Mouse (Mus musculus) T-helper 17 cell (primary cell): ENCODE measurements around the gene Set.
"Not testable (repeated sequence)": the region's sequence is repeated elsewhere in the genome, so short reads cannot be mapped to it uniquely, and the experiment has no call there.

Source experiments
- in situ Hi-C, 2 experiments: fragments of 300-600 bp; cut with MboI, MseI; formaldehyde crosslinking; loops; 1 replicate in 1 of 2; 2 replicates in 1 of 2; pipeline ENCODE4 v1.15.1; 2025; ENCODE audit warnings: high pct_unique_total_duplicates in 2 of 2

Set gene

DNA sequence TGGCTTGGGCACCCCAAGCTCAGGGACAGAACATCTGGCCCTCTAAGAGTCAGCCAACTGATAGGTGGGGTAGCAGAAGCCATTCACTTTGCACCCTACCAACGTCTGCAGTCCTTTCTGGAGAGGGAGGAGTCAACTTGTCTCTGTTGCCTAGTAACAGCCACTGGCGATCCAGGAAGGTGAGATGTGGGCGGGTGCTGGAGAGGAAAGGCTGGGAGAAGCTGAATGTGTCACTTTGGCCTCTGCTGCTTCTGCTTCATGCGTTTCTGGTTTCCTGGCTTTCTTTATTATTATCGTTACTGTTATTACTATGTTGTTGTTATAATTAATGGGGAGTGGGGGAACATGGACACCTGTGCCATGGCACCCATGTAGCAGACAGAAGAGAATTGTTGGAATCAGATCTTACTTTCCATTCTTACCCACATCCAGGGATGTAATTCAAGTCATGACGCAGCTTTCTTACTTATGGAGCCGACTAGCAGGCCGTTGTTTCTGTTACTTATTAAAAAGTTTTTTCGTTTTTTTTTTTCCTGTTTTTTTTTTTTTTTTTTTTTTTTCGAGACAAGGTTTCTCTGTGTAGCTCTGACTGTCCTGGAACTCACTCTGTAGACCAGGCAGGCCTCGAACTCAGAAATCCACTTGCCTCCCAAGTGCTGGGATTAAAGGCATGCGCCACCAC, at the start of gene Set:
Set (plus strand) TSS at position 156 of the 682 bp plus-strand sequence.
- in situ Hi-C loops = no loop called here

DNA sequence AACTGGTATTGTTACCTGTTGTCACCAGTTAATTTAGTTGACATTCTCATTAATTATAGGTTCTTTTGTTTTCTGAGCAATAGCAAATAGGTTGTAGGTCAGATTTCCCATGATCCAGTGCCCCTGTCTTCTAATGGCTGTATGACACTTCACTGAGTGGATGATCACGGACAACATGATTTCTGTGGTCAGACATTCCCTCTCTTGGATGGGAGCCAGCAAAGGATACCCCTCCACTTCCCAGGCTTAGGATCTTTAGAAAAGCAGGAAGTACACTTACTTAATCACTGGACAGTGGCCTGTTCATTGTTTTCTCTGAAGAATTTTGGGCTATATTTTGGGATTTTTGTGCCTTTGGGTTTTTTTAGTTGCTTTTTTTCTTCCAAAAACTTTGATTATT, 48.1 kb upstream of the Set start:
- in situ Hi-C loops = loop anchor here in 1 of 2 experiments (10.0 kb wide), 2 partner anchors 824 to 1144 kb away; no protein-coding TSS in a partner anchor

DNA sequence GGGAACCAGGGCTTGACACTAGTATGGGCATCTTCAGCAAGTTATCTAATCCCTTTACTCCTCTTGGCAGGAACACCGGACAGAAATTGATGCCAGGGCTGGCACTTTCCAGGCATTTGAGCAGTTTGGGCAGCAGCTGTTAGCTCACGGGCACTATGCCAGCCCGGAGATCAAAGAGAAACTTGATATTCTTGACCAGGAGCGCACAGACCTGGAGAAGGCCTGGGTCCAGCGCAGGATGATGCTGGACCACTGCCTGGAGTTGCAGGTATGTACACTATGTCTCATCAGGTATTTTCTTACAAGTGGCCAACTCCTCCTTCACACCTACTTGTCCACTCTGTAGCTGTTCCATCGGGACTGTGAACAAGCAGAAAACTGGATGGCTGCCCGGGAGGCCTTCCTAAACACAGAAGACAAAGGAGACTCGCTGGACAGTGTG, 46.3 kb upstream of the Set start:
- in situ Hi-C loops = loop anchor here (10.0 kb wide), 2 partner anchors 846 to 856 kb away; no protein-coding TSS in a partner anchor

DNA sequence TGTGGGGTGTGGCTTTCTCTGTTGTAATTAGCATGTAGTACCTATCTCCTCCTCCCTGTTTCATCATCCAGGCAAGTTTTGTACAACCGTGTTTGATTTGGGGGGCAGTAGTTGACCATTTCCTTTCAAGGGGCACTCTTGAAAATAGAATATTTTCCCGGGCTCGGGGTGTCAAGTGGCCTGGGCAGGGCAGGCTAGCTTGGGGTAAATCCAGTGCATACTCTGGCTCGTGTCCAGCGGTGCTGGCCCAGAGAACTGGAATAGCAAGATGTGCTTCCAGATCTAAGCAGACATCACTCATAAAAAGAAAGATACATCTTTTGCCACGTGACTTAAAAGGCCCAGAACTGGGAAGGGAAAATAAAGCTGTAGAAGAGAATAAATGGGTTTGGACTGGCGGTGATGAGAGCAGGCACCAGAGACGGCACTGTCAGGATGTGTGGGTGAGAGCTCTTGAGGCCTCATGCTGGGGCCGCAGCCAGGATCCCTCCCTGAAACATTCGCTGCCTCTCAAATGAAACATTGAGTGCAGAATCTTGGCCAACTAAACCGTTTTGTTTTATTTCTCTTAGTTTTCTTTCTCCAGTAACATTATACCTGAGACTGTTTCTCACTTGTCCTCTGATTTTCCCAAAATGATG, 42.7 kb upstream of the Set start:
- in situ Hi-C loops = loop anchor here (10.0 kb wide), 2 partner anchors 850 to 860 kb away; no protein-coding TSS in a partner anchor

DNA sequence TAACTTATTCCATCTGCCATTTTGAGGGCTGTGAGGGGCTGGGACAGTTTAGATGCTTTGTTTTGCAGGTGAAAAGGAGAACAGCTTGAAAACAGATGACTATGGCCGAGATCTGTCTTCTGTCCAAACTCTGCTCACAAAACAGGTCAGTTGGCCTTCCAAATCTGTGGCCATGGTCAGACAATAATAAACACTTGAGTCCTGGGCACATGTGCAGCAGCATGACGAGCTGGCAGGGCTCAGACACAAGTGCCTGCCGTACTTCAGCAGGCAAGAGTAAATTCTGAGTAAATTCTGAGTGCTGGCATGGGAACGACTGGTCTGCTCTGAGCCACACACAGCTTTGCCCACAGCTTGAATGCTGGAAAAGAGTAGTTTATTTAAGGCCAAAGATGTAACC, 31.7 kb upstream of the Set start:
- in situ Hi-C loops = loop anchor here in 1 of 2 experiments (10.0 kb wide), 1 partner anchor 881 kb away; no protein-coding TSS in a partner anchor

DNA sequence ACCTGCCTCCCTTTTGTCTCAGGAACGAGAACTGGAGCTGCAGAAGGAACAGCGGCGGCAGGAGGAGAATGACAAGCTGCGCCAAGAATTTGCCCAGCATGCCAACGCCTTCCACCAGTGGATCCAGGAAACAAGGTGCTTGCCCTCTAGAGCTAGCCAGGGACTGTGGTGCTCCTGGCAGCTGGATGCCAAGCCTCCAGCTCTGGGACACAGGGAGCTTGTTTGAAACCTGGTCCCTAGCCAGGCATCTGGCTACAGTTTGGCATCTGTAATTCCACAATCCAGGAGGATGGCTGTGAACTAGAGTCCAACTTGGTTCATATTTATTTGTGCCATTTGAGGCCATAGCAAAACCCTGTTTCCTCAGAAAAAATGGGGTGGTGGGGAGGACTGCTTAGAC, 30.2 kb upstream of the Set start:
- in situ Hi-C loops = loop anchor here in 1 of 2 experiments (10.0 kb wide), 1 partner anchor 882 kb away; no protein-coding TSS in a partner anchor

DNA sequence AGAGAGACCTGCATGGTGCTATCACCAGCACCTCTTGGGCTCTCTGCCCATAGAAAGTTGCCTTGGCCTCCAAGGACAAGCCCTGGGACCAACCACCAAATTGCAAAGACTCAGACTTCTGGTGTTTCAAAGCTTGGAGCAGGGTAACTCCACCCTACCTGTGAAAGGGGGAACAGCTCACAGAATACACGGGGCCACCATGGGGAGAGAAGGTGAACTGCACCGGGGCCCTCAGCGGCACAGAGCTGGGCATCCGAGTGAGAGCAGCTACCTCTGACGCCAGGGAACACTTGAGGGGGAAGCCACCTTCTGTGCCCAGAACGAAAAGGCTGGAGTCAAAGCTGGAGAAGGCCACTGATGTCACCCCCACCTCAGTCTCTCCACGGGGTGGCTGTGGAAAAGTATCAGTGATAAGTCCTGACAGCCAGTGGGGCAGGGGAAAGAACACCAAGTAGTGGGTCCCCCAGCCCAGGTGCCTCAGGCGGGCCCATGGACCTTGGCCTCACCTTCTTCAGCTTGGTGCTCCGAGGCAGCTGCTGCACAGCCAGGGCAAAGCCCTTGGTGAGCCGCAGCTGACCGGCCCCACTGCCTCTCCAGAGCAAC, 24.8 kb upstream of the Set start:
- in situ Hi-C loops = no loop called here

DNA sequence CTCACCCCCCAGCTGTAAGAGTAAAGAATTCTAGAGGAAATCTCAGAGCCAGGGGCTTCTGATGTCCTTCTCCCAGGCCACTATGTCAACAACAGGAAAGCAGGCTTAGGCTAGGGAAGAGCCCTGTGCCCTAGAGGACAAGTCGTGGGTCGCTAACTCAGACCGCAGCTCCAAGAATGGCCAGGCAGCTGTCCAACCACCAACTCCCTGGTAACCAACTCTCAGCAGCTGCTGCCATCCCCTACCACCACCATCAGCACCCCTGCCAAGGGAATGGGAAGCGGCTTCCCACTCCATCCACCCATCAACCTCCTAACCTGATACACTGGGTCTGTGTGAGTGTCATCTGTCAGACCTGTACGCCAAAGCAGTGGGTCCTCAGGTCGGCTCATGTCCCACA, 24.2 kb upstream of the Set start:
- in situ Hi-C loops = no loop called here

DNA sequence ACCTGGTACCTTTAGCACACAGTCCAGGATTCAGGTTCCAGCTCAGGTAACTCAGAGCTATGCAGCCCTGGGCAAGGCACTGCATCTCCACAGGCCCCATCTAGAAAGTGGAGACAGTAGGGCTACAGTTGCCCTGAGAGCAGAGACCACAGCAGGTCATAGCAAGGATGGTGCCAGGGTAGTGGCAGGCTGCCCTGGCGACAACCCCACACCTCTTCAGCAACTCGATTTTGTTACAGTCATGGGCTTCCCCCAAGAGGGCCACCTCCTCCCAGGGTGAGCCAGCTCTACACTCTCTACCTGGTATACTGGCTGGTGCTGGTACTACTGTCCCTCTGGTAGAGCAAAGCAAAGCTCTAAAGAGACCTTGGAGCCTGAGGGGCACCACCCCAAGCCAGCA, 19.4 kb upstream of the Set start:
- in situ Hi-C loops = no loop called here

DNA sequence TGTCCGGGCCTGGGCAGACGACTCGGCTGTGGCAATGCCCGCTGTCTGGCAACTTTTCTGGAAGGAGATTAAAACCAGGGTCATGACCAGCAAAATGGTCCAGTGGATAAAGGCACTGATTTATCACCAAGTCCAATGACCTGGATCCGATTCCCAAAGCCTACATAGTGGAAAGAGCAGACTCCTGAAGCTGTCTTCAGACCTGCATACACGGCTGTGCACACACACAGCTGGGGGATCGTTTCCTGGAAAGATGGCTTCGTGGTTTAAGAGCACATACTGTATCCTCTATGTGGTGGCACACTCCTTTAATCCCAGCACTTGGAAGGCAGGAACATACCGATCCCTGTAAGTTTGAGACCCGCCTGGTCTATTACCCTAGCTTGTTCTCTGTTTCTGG, 18.8 kb upstream of the Set start:
- in situ Hi-C loops = no loop called here

DNA sequence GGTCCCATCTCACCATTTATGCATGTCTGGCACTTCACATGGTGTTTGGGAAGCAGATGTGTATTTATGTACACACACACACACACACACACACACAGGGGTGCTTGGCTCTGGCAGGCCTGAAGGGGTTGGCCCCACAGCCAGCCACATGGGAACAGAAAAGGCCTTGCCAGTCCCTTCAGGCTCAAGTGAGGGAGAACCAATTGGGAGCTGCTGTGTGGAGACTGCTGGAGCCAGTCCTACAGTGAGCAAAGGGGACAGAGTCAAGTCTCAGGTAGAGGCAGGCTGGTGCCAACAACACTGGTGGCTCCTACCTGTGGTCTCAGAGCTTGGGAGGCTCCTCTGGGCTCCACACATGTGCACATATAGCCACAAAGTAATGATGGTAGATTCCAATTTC, 17.5 kb upstream of the Set start:
- in situ Hi-C loops = loop anchor here in 1 of 2 experiments (5.0 to 10.0 kb wide), 2 partner anchors 58 to 765 kb away; partner anchors contain the start of genes 1700001O22Rik and Ntmt1

DNA sequence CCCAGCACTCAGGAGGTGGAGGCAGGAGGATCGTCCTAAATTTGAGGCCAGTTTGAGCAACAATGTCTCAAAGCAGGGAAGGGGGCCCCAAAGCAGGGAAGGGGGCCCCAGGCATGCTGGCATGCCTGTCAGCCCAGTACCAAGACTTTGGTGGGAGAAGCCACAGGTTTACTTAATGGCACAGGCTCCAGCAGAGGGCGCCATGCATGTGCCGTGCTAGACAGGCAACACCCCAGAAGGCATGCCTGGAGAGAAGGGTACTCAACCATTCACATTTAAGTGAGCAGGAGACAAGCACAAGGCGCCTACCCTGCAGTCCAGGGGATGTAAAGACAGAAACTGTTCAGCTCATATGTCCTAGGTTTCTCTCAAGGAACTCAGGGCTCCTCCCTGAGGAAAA, 14.7 kb upstream of the Set start:
- in situ Hi-C loops = loop anchor here in 1 of 2 experiments (5.0 to 10.0 kb wide), 2 partner anchors 55 to 762 kb away; partner anchors contain the start of genes 1700001O22Rik and Ntmt1

DNA sequence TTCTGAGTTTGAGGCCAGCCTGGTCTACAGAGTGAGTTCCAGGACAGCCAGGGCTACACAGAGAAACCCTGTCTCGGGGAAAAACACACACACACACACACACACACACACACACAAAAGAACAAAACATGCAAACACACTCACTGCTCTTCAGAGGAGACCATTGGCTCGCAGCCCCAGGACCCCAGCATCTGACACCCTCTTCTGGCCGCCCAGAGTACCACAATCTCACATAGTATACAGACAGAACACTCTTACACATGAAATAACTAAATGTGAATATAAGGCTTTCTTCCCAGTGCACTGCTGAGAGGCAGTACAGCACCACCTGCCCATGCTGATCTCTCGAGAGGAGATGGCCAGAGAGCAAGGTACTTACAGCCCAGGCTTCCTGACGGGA, 12.6 kb upstream of the Set start:
- in situ Hi-C loops = loop anchor here in 1 of 2 experiments (5.0 to 10.0 kb wide), 2 partner anchors 53 to 760 kb away; partner anchors contain the start of genes 1700001O22Rik and Ntmt1

DNA sequence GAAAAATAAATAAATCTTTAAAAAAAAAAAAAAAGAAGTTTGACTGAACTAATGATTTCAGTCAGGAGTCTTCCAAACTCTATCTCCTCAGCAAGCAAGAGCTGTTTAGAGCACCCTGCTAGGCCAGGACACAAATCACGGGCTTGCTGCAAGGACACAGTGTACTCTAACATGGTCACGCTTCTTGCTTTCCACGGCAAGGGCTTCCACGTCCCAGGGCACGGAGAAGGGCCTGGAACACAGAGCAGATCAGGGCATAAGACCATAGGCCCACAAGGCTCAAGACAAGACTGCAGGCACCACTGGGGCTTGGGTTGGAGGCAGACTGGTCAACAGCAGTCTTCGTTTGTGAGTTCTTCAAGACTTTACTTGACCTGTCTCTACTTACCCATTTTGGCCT, 10.1 kb upstream of the Set start:
- in situ Hi-C loops = loop anchor here (5.0 to 10.0 kb wide), 2 partner anchors 45 to 758 kb away; partner anchors contain the start of genes 1700001O22Rik (in 1 of the 2), Ntmt1 (in 1 of the 2) and Zdhhc12 (in 1 of the 2)

DNA sequence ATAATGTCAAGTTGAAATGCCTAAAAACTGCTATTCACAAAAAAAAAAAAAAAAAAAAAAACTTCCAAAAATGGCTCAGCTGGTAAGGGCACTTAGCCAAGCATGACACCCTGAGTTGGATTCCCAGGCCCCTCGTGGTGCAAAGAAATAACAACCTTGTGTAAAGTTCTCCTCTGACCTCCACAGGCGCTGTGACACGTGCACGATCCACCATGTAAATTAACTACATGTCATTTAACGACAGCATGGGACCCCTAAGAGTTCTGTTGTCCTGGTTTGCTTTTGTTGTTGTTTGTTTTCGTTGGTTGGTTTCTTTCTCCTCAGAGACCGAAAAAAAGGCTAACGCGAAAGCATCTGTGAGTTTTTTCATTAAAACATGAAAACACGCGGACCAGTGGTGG, 9.1 kb upstream of the Set start:
- in situ Hi-C loops = loop anchor here (5.0 to 10.0 kb wide), 2 partner anchors 44 to 757 kb away; partner anchors contain the start of genes 1700001O22Rik (in 1 of the 2), Ntmt1 (in 1 of the 2) and Zdhhc12 (in 1 of the 2)

DNA sequence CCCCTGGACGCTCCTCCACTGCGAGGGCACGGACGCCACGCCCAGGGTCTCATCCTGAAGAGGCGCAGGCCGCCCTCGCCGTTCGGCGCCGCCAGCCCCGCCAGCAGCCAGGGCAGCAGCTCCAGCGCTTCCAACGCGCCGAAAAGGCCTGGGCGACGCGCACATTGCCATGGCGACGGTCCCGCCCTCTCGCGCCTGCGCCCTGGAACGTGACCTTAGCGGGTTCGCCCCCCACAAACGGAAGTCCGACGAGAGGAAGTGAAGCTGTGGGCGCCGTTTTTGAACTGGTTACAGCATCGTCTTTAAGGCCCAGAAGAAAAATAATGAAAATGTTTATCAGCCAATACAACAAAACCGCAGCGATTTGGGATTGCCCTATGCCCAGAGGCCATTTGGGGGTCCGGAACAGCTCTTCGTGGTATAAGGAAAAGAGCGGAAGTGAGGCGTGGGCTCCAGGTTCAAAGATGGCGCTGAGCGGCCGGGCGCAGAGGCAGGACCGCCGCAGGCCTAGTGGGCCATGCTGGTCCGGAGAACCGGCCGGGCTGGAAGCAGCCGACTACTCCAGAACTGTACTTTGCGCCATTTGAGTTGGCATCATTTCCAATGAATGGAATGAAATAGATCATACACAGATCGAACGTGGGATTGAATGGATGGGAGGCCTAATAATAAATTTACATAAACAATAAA, 8.3 kb upstream of the Set start, which contains the start of gene Wdr34:
Wdr34 (minus strand) TSS at position 183 of the 690 bp plus-strand sequence.
- in situ Hi-C loops = loop anchor here (5.0 to 10.0 kb wide), 2 partner anchors 43 to 756 kb away; partner anchors contain the start of genes 1700001O22Rik (in 1 of the 2), Ntmt1 (in 1 of the 2) and Zdhhc12 (in 1 of the 2)

DNA sequence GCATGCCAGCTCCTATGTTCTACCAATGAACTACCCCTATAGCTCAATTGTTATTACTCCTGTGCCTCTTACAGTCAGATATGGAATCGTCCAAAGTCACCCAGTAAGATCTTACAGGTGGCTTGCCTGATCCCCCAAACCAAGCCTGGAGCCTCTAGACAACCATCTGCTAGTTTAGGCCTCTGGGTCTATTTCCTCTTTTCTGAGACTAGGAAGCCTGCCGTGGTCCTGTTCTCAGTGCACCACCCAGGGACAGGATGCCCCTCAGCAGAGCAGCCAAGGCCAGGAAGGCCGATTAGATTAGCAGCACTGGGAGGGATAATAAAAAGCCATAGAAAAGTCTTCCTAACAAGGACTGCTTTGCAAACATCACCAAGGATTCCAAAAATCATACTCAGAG, 7.3 kb upstream of the Set start:
- in situ Hi-C loops = loop anchor here (5.0 to 10.0 kb wide), 2 partner anchors 42 to 755 kb away; partner anchors contain the start of genes 1700001O22Rik (in 1 of the 2), Ntmt1 (in 1 of the 2) and Zdhhc12 (in 1 of the 2)

DNA sequence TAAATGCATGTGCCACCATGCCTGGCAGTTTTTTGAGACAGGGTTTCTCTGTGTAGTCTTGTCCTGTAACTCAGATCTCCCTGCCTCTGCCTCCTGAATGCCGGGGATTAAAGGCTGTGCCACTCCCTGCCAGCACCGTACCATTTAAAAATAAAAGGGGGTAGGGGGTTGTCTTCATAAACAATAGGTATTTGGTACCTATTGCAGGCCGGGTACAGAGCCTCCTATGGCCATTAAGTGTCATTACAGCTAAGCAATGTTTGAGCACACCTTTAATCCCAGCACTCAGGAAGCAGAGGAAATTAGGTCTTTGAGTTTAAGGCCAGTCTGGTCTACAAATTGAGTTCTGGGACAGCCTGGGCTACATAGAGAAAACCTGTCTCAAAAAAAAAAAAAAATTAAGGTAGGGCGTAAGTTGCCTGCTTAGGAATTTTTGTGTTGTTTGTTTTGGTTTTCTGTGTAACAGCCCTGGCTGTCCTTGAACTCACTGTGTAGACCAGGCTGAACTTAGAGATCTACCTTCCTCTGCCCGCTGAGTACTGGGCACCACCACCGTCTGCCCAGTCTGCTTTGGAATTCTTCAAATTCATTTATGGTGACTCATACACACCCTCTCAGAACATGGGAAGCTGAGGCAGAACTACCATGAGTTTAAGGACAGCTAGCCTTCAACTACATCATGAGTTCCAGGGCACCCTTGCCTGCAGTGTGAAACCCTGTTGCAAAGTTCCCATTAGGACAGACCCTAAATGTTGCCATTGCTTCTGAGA, 5.0 kb upstream of the Set start:
- in situ Hi-C loops = no loop called here

DNA sequence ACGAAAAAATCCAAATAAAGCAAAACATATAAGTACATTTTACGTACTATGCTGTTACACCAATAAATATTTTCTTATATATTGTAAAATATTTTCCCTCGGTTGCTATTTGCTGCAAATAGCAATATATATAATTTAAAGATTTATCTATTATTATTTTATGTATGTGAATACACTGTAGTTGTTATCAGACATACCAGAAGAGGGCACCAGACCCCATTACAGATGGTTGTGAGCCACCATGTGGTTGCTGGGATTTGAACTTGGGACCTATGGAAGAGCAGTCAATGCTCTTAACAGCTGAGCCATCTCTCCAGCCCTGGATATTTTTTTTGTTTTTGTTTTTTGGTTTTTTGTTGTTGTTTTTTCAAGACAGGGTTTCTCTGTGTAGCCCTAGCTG, 1.9 kb upstream of the Set start:
- in situ Hi-C loops = not testable (repeated sequence)

DNA sequence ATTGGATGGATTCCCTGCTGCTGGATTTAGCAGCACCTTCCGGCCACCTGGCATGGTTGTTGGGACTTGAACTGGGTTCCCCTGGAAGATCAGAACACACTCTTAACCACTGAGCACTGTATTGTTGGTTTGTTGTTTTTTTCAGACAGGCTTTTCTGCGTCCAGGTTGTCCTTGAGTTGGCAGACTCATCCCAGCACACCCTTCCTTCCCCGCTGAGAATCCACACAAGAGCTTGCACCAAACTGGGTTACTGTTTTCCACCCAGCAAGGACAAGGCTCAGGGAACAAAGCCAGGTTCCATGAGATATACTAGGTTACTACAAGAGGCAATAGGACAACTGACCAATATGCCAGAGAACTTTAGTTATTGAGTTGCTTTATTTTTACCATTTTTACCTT, 442 bp upstream of the Set start:
- in situ Hi-C loops = no loop called here
